Mouse (Mus musculus): ENCODE measurements around the gene 4933427D14Rik. TPM values are rescaled to one million over a fixed set of nuclear protein-coding genes. Genes with fewer than 3 reads are reported as not detected.

The 4933427D14Rik gene
- polyA plus RNA-seq, 2 experiments: 11.1 to 19.2 TPM

- no peak for TF ChIP-seq POLR2A (IDR thresholded peaks at IDR 0.05; ENCODE audit: borderline replicate concordance, extremely low read depth, insufficient read depth, insufficient read length)
- Histone ChIP-seq H3K9me3 (ENCODE audit: control insufficient read depth, low read length) (no peaks in the 10 kb centered on the region), H3K4me1 (ENCODE audit: control insufficient read depth, insufficient read depth, low read length) (peaks cover 12% of the 10 kb centered on the region), H3K4me3 (replicated peaks; ENCODE audit: low read length) (peak overlapping the region; percentile 80; the same call in 1 of the 2 replicates), H3K27ac (replicated peaks; ENCODE audit: low read depth, low read length) (no peak overlapping the region), H3K36me3 (ENCODE audit: control insufficient read depth, insufficient read depth, low read length) (peaks cover 22% of the 10 kb centered on the region), H3K27me3 (ENCODE audit: control insufficient read depth, insufficient read depth, low read length) (no peaks in the 10 kb centered on the region), H3K9ac (ENCODE audit: low read depth, low read length, severe bottlenecking) (no peak overlapping the region), H3K4me2 (replicated peaks; ENCODE audit: low read depth, low read length, severe bottlenecking) (no peak overlapping the region)
- WGBS: 83% methylated on average over 6 of the region's 6 CpGs
- no peak for ATAC-seq (ENCODE audit: low FRiP score, low read depth)
- no peak for DNase-seq (ENCODE audit: low spot score)
Observed at GRCm38 (mm10) chr11:72205256-72205655, 2.0 kb downstream of the 4933427D14Rik start.

- WGBS: 74% methylated on average over 1 of the region's 1 CpGs
- no peak for ATAC-seq (ENCODE audit: low FRiP score, low read depth)
Observed at GRCm38 (mm10) chr11:72203440-72203839, 3.8 kb downstream of the 4933427D14Rik start.

GRCm38 (mm10) chr11:72196506-72196905 is 10.8 kb downstream of the 4933427D14Rik start:
- ATAC-seq (ENCODE audit: low FRiP score, low read depth): no peak
- H3K36me3 ChIP-seq (ENCODE audit: control insufficient read depth, insufficient read depth, low read length): peaks cover 35% of the 10 kb centered on the region
- H3K27me3 ChIP-seq (ENCODE audit: control insufficient read depth, insufficient read depth, low read length): no peaks in the 10 kb centered on the region
- no peak overlapping the region for H3K9ac ChIP-seq (ENCODE audit: low read depth, low read length, severe bottlenecking)
- no peak overlapping the region for H3K4me2 ChIP-seq (replicated peaks; ENCODE audit: low read depth, low read length, severe bottlenecking)
- TF ChIP-seq POLR2A (IDR thresholded peaks at IDR 0.05; ENCODE audit: borderline replicate concordance, extremely low read depth, insufficient read depth, insufficient read length): no peak
- H3K4me1 ChIP-seq (ENCODE audit: control insufficient read depth, insufficient read depth, low read length): no peaks in the 10 kb centered on the region
- H3K27ac ChIP-seq (replicated peaks; ENCODE audit: low read depth, low read length): no peak overlapping the region
- no peak for DNase-seq (ENCODE audit: low spot score)
- WGBS: 91% methylated on average over 8 of the region's 8 CpGs
- no peaks in the 10 kb centered on the region for H3K9me3 ChIP-seq (ENCODE audit: control insufficient read depth, low read length)
- no peak overlapping the region for H3K4me3 ChIP-seq (replicated peaks; ENCODE audit: low read length)

More at GRCm38 (mm10) chr11:72203440-72203839, 3.8 kb downstream of the 4933427D14Rik start:
- no peaks in the 10 kb centered on the region for H3K27me3 ChIP-seq (ENCODE audit: control insufficient read depth, insufficient read depth, low read length)
- no peak overlapping the region for H3K4me3 ChIP-seq (replicated peaks; ENCODE audit: low read length)
- peaks cover 12% of the 10 kb centered on the region for H3K4me1 ChIP-seq (ENCODE audit: control insufficient read depth, insufficient read depth, low read length)
- no peak overlapping the region for H3K27ac ChIP-seq (replicated peaks; ENCODE audit: low read depth, low read length)
- H3K9me3 ChIP-seq (ENCODE audit: control insufficient read depth, low read length): no peaks in the 10 kb centered on the region
- no peak overlapping the region for H3K4me2 ChIP-seq (replicated peaks; ENCODE audit: low read depth, low read length, severe bottlenecking)
- no peak overlapping the region for H3K9ac ChIP-seq (ENCODE audit: low read depth, low read length, severe bottlenecking)
- no peak for TF ChIP-seq POLR2A (IDR thresholded peaks at IDR 0.05; ENCODE audit: borderline replicate concordance, extremely low read depth, insufficient read depth, insufficient read length)
- no peak for DNase-seq (ENCODE audit: low spot score)
- H3K36me3 ChIP-seq (ENCODE audit: control insufficient read depth, insufficient read depth, low read length): peaks cover 15% of the 10 kb centered on the region

GRCm38 (mm10) chr11:72194259-72194658 is 13.0 kb downstream of the 4933427D14Rik start:
- peaks cover 46% of the 10 kb centered on the region for H3K36me3 ChIP-seq (ENCODE audit: control insufficient read depth, insufficient read depth, low read length)
- no peaks in the 10 kb centered on the region for H3K27me3 ChIP-seq (ENCODE audit: control insufficient read depth, insufficient read depth, low read length)
- TF ChIP-seq POLR2A (IDR thresholded peaks at IDR 0.05; ENCODE audit: borderline replicate concordance, extremely low read depth, insufficient read depth, insufficient read length): no peak
- ATAC-seq (ENCODE audit: low FRiP score, low read depth) (no peak), DNase-seq (ENCODE audit: low spot score) (no peak)
- H3K4me2 ChIP-seq (replicated peaks; ENCODE audit: low read depth, low read length, severe bottlenecking): no peak overlapping the region
- H3K9me3 ChIP-seq (ENCODE audit: control insufficient read depth, low read length): no peaks in the 10 kb centered on the region
- no peak overlapping the region for H3K27ac ChIP-seq (replicated peaks; ENCODE audit: low read depth, low read length)
- H3K4me1 ChIP-seq (ENCODE audit: control insufficient read depth, insufficient read depth, low read length): no peaks in the 10 kb centered on the region
- whole genome bisulfite sequencing: 92% methylated on average over 2 of the region's 2 CpGs
- no peak overlapping the region for H3K9ac ChIP-seq (ENCODE audit: low read depth, low read length, severe bottlenecking)
- H3K4me3 ChIP-seq (replicated peaks; ENCODE audit: low read length): no peak overlapping the region

GRCm38 (mm10) chr11:72190857-72191256 is 16.4 kb downstream of the 4933427D14Rik start:
- no peak overlapping the region for H3K4me3 ChIP-seq (replicated peaks; ENCODE audit: low read length)
- DNase-seq (ENCODE audit: low spot score) (no peak), ATAC-seq (ENCODE audit: low FRiP score, low read depth) (no peak)
- H3K27ac ChIP-seq (replicated peaks; ENCODE audit: low read depth, low read length): no peak overlapping the region
- no peaks in the 10 kb centered on the region for H3K9me3 ChIP-seq (ENCODE audit: control insufficient read depth, low read length)
- TF ChIP-seq POLR2A (IDR thresholded peaks at IDR 0.05; ENCODE audit: borderline replicate concordance, extremely low read depth, insufficient read depth, insufficient read length): no peak
- no peak overlapping the region for H3K4me2 ChIP-seq (replicated peaks; ENCODE audit: low read depth, low read length, severe bottlenecking)
- H3K36me3 ChIP-seq (ENCODE audit: control insufficient read depth, insufficient read depth, low read length): peaks cover 60% of the 10 kb centered on the region
- H3K9ac ChIP-seq (ENCODE audit: low read depth, low read length, severe bottlenecking): no peak overlapping the region
- WGBS: 86% methylated on average over 1 of the region's 1 CpGs
- no peaks in the 10 kb centered on the region for H3K4me1 ChIP-seq (ENCODE audit: control insufficient read depth, insufficient read depth, low read length)
- no peaks in the 10 kb centered on the region for H3K27me3 ChIP-seq (ENCODE audit: control insufficient read depth, insufficient read depth, low read length)

GRCm38 (mm10) chr11:72184252-72184651 is 23.0 kb downstream of the 4933427D14Rik start:
- 88% methylated on average over 4 of the region's 4 CpGs for WGBS
- peaks cover 43% of the 10 kb centered on the region for H3K36me3 ChIP-seq (ENCODE audit: control insufficient read depth, insufficient read depth, low read length)
- H3K27me3 ChIP-seq (ENCODE audit: control insufficient read depth, insufficient read depth, low read length): no peaks in the 10 kb centered on the region
- TF ChIP-seq POLR2A (IDR thresholded peaks at IDR 0.05; ENCODE audit: borderline replicate concordance, extremely low read depth, insufficient read depth, insufficient read length): no peak
- no peaks in the 10 kb centered on the region for H3K9me3 ChIP-seq (ENCODE audit: control insufficient read depth, low read length)
- no peaks in the 10 kb centered on the region for H3K4me1 ChIP-seq (ENCODE audit: control insufficient read depth, insufficient read depth, low read length)
- H3K4me2 ChIP-seq (replicated peaks; ENCODE audit: low read depth, low read length, severe bottlenecking): no peak overlapping the region
- ATAC-seq (ENCODE audit: low FRiP score, low read depth) (no peak), DNase-seq (ENCODE audit: low spot score) (no peak)
- H3K9ac ChIP-seq (ENCODE audit: low read depth, low read length, severe bottlenecking): no peak overlapping the region
- H3K4me3 ChIP-seq (replicated peaks; ENCODE audit: low read length): no peak overlapping the region
- no peak overlapping the region for H3K27ac ChIP-seq (replicated peaks; ENCODE audit: low read depth, low read length)
